In genomic region chrX:73965307-73965706, GRCm38 (mm10) we compare ENCODE assay signal across 7 mouse cellular contexts. TPM values are rescaled to one million over a fixed set of nuclear protein-coding genes. Genes with fewer than 3 reads are reported as not detected.
DNase-seq lines count a peak whose midpoint lies in the region; ATAC-seq and TF ChIP-seq lines count a peak whose summit lies in the region.

No protein-coding gene starts in this region.

- H3K9ac ChIP-seq in forebrain, embryonic 11.5 days (ENCODE audit: low read length), result peak overlapping the region; percentile 77

- peak overlapping the region; percentile 71 for H3K4me3 ChIP-seq in forebrain, embryonic 11.5 days (ENCODE audit: low read depth, low read length)
- H3K4me3 ChIP-seq in left cerebral cortex, adult 2 months, result peak overlapping the region; percentile 70

- ATAC-seq in forebrain, embryonic 11.5 days (replicated peaks; ENCODE audit: low FRiP score), result no peak

- peak; percentile 32 for DNase-seq in ES-CJ7 (ENCODE audit: low read depth, low spot score)
- DNase-seq in adrenal gland, postnatal 14 days, result peak; percentile 75
- no peak for DNase-seq in forebrain, embryonic 11.5 days (ENCODE audit: low spot score)
- DNase-seq in induced T-regulatory cell, adult 2 months (ENCODE audit: low read depth), result peak; percentile 81
- peak; percentile 70 to 73 for DNase-seq in left cerebral cortex, adult 2 months (ENCODE audit: extremely low spot score in 1 of 2, low spot score in 2 of 2)
- peak; percentile 65 for DNase-seq in lung, postnatal 36 days
- peak; percentile 61 to 68 for DNase-seq in spleen, postnatal 36 days (ENCODE audit: low spot score in 2 of 2)

- intact Hi-C loops in left cerebral cortex, adult 2 months (cut with DNase I), result loop anchor here (10.0 kb wide), 2 partner anchors 309 to 449 kb away; partner anchors contain the start of gene Rpl10

- peaks cover 4% of the 10 kb centered on the region; the same call in 1 of the 2 replicates for H3K4me1 ChIP-seq in forebrain, embryonic 11.5 days (replicated peaks; ENCODE audit: control insufficient read depth, insufficient read depth, low read length)

- H3K9me3 ChIP-seq in forebrain, embryonic 11.5 days (ENCODE audit: control insufficient read depth, low read length), result no peaks in the 10 kb centered on the region

- no peak for TF ChIP-seq CTCF in left cerebral cortex, adult 2 months (IDR thresholded peaks at IDR 0.05)

- H3K36me3 ChIP-seq in forebrain, embryonic 11.5 days (ENCODE audit: control insufficient read depth, insufficient read depth, low read length), result no peaks in the 10 kb centered on the region

- peak overlapping the region; percentile 63 for H3K4me2 ChIP-seq in forebrain, embryonic 11.5 days (ENCODE audit: low read depth, low read length, severe bottlenecking)

- no peak overlapping the region for H3K27ac ChIP-seq in forebrain, embryonic 11.5 days (ENCODE audit: low read depth, low read length)
- H3K27ac ChIP-seq in left cerebral cortex, adult 2 months, result peak overlapping the region; percentile 99

- H3K27me3 ChIP-seq in forebrain, embryonic 11.5 days (ENCODE audit: control insufficient read depth, insufficient read depth, low read length), result no peaks in the 10 kb centered on the region

- 24% methylated on average over 20 of the region's 20 CpGs for WGBS in forebrain, embryonic 11.5 days

RNA-seq across cellular contexts. Expression of gene Hcfc1, which starts 0.8 kb away (rescaled TPM):
- total RNA-seq in adrenal gland, postnatal 14 days (2021), result 57.2 and 57.5 TPM in 2 replicates
- 90.6 and 92.2 TPM in 2 replicates for polyA plus RNA-seq in forebrain, embryonic 11.5 days (2014; fragmentation: Nextera tagmentation; extraction: Ambion mirVana)
- 10 to 100 TPM; 74.7 to 75.1 TPM for total RNA-seq in left cerebral cortex, adult 2 months (2021)

RNA-seq across cellular contexts. Expression of gene Renbp, which starts 34.7 kb away (rescaled TPM):
- total RNA-seq in adrenal gland, postnatal 14 days (2021), result 14.2 and 17.8 TPM in 2 replicates
- polyA plus RNA-seq in forebrain, embryonic 11.5 days (2014; fragmentation: Nextera tagmentation; extraction: Ambion mirVana), result 12.3 and 14.4 TPM in 2 replicates
- total RNA-seq in left cerebral cortex, adult 2 months (2021), result 1 to 10 TPM; 5.2 to 6.0 TPM

RNA-seq across cellular contexts. Expression of gene Naa10, which starts 43.6 kb away (rescaled TPM):
- 86.3 and 103 TPM in 2 replicates for total RNA-seq in adrenal gland, postnatal 14 days (2021)
- polyA plus RNA-seq in forebrain, embryonic 11.5 days (2014; fragmentation: Nextera tagmentation; extraction: Ambion mirVana), result 134 and 137 TPM in 2 replicates
- total RNA-seq in left cerebral cortex, adult 2 months (2021), result 10 to 100 TPM; 56.8 to 61.2 TPM

RNA-seq across cellular contexts. Expression of gene Arhgap4, which starts 43.6 kb away (rescaled TPM):
- total RNA-seq in adrenal gland, postnatal 14 days (2021), result 5.0 and 16.7 TPM in 2 replicates
- 1.7 and 2.0 TPM in 2 replicates for polyA plus RNA-seq in forebrain, embryonic 11.5 days (2014; fragmentation: Nextera tagmentation; extraction: Ambion mirVana)
- 1 to 10 TPM; 4.1 to 6.1 TPM for total RNA-seq in left cerebral cortex, adult 2 months (2021)

RNA-seq across cellular contexts. Expression of gene Irak1, which starts 58.4 kb away (rescaled TPM):
- total RNA-seq in adrenal gland, postnatal 14 days (2021), result 101 and 105 TPM in 2 replicates
- 49.1 and 56.7 TPM in 2 replicates for polyA plus RNA-seq in forebrain, embryonic 11.5 days (2014; fragmentation: Nextera tagmentation; extraction: Ambion mirVana)
- total RNA-seq in left cerebral cortex, adult 2 months (2021), result 10 to 100 TPM; 47.9 to 54.2 TPM
